Mouse (Mus musculus) forebrain, embryonic 11.5 days (tissue): Measurements from ENCODE around the gene Sec14l4. TPM values are rescaled to one million over a fixed set of nuclear protein-coding genes. Genes with fewer than 3 reads are reported as not detected.
"Not testable (repeated sequence)": the region's sequence is repeated elsewhere in the genome, so short reads cannot be mapped to it uniquely, and the experiment has no call there.

Experiments
- ATAC-seq: fragments of 200-750 bp; cut with Nextera tagmentation; replicated peaks from 2 replicates; pipeline ENCODE4 v1.8.0; 2017; ENCODE audit warnings: moderate TSS enrichment; ENCODE audit not compliant: low FRiP score
- DNase-seq: peaks from one replicate; pipeline ENCODE4 v3.0.0-alpha.2; 2017; ENCODE audit warnings: low spot score
- H3K27ac ChIP-seq: fragments of 300-500 bp; sonication (generic); 2 replicates; pipeline ENCODE4 v1.5.1; 2014; ENCODE audit warnings: low read depth, low read length
- H3K27me3 ChIP-seq: fragments of 300-500 bp; sonication (generic); 2 replicates; pipeline ENCODE4 v1.6.1; 2014; ENCODE audit warnings: mild to moderate bottlenecking, low read length, mixed read lengths; ENCODE audit not compliant: control insufficient read depth, insufficient read depth
- H3K36me3 ChIP-seq: fragments of 300-500 bp; sonication (generic); 2 replicates; pipeline ENCODE4 v1.6.1; 2014; ENCODE audit warnings: mild to moderate bottlenecking, low read length, moderate library complexity, mixed read lengths; ENCODE audit not compliant: control insufficient read depth, insufficient read depth
- H3K4me1 ChIP-seq: fragments of 300-500 bp; sonication (generic); replicated peaks from 2 replicates; pipeline ENCODE4 v1.6.1; 2014; ENCODE audit warnings: low read length, mixed read lengths; ENCODE audit not compliant: control insufficient read depth, insufficient read depth
- H3K4me2 ChIP-seq: fragments of 300-500 bp; sonication (generic); 2 replicates; pipeline ENCODE4 v1.6.1; 2014; ENCODE audit warnings: low read depth, mild to moderate bottlenecking, low read length, moderate library complexity, mixed read lengths; ENCODE audit not compliant: severe bottlenecking
- H3K4me3 ChIP-seq: fragments of 300-500 bp; sonication (generic); 2 replicates; pipeline ENCODE4 v1.5.1; 2014; ENCODE audit warnings: low read depth, low read length
- H3K9ac ChIP-seq: fragments of 300-500 bp; sonication (generic); 2 replicates; pipeline ENCODE4 v1.6.1; 2014; ENCODE audit warnings: low read length
- H3K9me3 ChIP-seq: fragments of 300-500 bp; sonication (generic); 2 replicates; pipeline ENCODE4 v1.6.1; 2016; ENCODE audit warnings: low read length, mixed read lengths; ENCODE audit not compliant: control insufficient read depth
- WGBS: fragments of 180-500 bp; shearing (Covaris S2); extraction: QIAGEN DNeasy Blood & Tissue Kit; methylation state at CpG from one replicate; pipeline ENCODE4 v1.1.7; 2014; 5-methylcytosine and 5-hydroxymethylcytosine counted together
- polyA plus RNA-seq: library from polyadenylated mRNA; unstranded; fragments of >200 nt; fragmentation: Nextera tagmentation; extraction: Ambion mirVana; gene quantifications from 2 replicates; pipeline ENCODE4 v1.2.1, GENCODE M21; 2014

Sec14l4 gene
- polyA plus RNA-seq, 1 experiment from 2014 or later = not detected

DNA sequence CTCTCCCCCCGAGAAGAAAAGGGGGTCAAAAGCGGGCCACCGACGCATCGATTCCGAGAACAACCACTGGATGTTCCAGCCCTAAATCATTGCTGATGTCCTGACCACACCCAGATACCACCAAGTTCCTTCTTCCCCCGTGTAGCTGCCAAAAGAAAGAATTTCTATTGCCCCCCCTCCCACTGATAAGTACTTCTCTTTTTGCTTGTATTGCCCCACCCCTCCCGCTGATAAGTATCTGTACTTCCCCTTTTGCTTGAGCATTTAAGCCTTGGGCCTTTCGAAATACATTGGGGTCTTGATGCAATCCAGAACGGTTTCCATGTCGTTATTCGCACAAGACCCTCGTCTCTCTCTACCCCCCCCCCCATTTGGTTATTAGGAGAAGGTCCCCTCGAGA, 15.5 kb upstream of the Sec14l4 start:
- H3K36me3 ChIP-seq, H3K9ac ChIP-seq, H3K4me1 ChIP-seq, H3K9me3 ChIP-seq, ATAC-seq, DNase-seq, H3K27me3 ChIP-seq, H3K4me2 ChIP-seq, H3K27ac ChIP-seq, H3K4me3 ChIP-seq: not testable (repeated sequence)
- 92% methylated on average over 14 of the region's 14 CpGs for WGBS

DNA sequence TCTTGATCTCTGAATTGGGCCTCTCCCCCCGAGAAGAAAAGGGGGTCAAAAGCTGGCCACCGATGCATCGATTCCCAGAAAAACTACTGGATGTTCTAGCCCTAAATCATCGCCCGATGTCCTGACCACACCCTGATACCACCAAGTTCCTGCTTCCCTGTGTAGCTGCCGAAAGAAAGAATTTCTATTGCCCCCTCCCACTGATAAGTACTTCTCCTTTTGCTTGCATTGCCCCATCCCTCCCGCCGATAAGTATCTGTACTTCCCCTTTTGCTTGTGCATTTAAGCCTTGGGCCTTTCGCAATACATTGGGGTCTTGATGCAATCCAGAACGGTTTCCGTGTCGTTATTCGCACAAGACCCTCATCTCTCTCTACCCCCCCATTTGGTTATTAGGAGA, 9.2 kb upstream of the Sec14l4 start:
- H3K9ac ChIP-seq, H3K36me3 ChIP-seq, H3K4me3 ChIP-seq, H3K9me3 ChIP-seq, H3K27ac ChIP-seq, H3K4me2 ChIP-seq, H3K27me3 ChIP-seq, ATAC-seq, DNase-seq, H3K4me1 ChIP-seq: not testable (repeated sequence)
- 94% methylated on average over 13 of the region's 13 CpGs for WGBS

DNA sequence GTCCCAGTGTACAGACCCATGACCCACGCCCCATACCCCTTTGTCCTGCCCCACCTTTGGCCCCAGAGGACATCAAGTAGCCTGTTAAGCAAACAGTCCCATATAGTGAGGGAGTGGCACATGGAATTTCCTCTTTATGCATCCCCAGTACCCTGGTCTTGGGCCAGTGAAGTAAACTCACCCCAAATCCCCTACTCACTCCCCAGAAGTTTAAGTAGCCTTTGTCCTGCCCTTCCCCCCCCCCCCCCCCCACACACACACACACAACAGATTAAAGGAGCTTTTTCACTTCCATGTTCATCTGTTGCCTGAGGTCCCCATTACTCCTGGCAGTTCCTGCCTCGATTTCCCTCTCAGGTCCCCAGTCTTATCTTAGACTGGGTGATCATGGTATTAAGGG, 7.9 kb upstream of the Sec14l4 start:
- WGBS = 70% methylated on average over 2 of the region's 2 CpGs
- Histone ChIP-seq H3K9me3 (no peaks in the 10 kb centered on the region), H3K4me3 (no peak overlapping the region), H3K4me1 (no peaks in the 10 kb centered on the region), H3K4me2 (no peak overlapping the region), H3K27ac (no peak overlapping the region), H3K27me3 (no peaks in the 10 kb centered on the region), H3K36me3 (no peaks in the 10 kb centered on the region), H3K9ac (no peak overlapping the region)
- ATAC-seq (no peak), DNase-seq (no peak)

DNA sequence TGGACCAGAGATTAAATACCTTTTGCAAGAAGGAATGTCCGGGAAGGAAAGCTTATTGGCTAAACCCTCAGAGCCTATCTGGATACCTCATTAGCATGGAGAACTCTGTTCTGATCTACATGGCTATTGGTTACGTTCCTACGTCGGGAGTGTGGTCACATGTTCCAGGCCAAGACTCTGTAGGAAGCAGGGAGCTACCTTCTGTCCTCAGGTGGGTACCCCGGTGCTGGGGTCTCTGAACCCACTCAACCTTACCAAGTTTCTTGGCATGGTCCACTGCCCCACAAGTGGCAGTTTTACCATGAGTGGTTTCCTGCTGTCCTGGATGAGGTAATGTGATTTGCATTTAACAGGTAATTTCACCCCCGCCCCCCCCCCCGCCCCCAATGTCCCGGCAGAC, 4.2 kb upstream of the Sec14l4 start:
- Histone ChIP-seq H3K4me2 (no peak overlapping the region), H3K27ac (no peak overlapping the region), H3K4me3 (no peak overlapping the region), H3K9me3 (no peaks in the 10 kb centered on the region), H3K36me3 (no peaks in the 10 kb centered on the region), H3K4me1 (no peaks in the 10 kb centered on the region), H3K9ac (no peak overlapping the region), H3K27me3 (no peaks in the 10 kb centered on the region)
- ATAC-seq (no peak), DNase-seq (no peak)
- WGBS = 90% methylated on average over 8 of the region's 8 CpGs

DNA sequence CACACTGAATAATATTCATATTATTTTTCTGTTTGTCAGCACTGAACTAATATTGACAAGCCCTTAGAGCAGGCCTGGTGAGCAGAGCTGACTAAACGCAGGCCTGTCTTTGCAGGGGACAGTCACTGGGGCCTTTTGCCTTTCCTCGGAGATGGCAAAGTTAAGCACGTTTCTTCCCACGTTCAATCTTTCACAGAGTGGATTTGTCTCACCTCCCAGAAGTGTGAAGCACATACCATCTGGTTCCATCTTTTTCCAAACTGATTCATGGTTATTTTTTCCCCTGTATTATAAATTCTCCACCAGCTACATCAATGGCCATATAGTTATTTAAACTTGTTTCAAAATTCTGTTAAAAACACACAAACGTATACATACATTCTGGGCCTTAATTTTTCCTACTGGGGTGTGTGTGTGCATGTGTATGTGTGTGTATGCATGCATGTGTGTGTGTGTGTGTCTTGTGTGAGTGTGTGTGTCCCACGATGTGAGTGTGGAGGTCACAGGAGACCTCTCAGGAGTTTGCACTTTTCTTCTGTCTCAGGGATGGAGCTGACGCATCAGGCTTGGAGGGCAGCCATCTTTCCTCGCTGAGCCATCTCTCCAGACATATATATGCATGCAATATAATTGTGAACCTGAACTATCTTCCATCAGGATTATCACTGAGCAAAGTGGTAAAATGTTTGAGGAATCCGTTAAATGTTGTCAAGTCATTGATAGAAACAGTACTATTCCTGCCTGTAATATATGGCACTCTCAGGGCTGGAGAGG, 3.5 kb upstream of the Sec14l4 start:
- Histone ChIP-seq H3K27ac (no peak overlapping the region), H3K9ac (no peak overlapping the region), H3K4me1 (no peaks in the 10 kb centered on the region), H3K4me2 (no peak overlapping the region), H3K4me3 (no peak overlapping the region), H3K9me3 (no peaks in the 10 kb centered on the region), H3K36me3 (no peaks in the 10 kb centered on the region), H3K27me3 (no peaks in the 10 kb centered on the region)
- ATAC-seq = no peak
- DNase-seq = no peak
- WGBS = 84% methylated on average over 9 of the region's 9 CpGs

DNA sequence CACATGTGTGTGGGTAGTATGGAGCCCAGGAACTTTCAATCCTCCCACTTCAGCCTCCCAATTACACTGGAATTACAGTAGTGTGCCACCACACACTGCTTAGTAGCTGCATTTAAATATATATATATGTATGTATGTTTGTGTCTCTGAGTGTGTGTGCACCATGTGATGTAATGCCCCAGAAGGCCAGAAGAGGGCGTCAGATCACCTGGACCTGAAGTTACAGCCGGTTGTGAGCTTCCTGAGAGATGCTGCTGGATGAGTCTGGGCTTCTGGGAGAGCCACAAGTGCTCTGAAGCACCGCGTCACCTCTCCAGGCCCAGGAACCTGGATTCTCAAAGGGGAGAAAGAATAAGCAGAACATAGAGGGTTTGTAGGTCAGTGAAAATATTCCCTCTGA, 1.9 kb upstream of the Sec14l4 start:
- DNase-seq (no peak), ATAC-seq (no peak)
- Histone ChIP-seq H3K4me3 (no peak overlapping the region), H3K9me3 (no peaks in the 10 kb centered on the region), H3K27ac (no peak overlapping the region), H3K9ac (no peak overlapping the region), H3K4me1 (no peaks in the 10 kb centered on the region), H3K4me2 (no peak overlapping the region), H3K36me3 (no peaks in the 10 kb centered on the region), H3K27me3 (no peaks in the 10 kb centered on the region)
- 66% methylated on average over 4 of the region's 4 CpGs for WGBS

DNA sequence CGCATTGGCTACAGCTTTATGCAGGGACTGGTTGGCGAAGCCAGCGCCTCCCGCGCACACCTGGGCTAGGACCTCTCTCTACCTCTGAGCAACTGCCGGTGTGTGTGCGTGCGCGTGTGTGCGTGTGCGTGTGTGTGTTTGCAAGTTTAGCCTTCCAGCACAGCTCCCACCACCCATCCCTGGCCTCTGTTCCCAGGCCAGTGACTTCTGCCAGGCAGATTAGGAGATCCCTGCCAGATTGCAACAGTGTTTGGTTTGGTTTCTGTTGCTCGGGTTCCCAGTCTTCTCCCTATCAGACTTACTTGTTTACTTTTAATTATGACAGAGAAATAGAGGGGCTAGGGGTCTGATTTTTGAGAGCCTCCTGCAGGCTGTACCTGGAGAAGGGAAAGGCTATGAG, 699 bp downstream of the Sec14l4 start:
- WGBS = 41% methylated on average over 12 of the region's 12 CpGs
- Histone ChIP-seq H3K4me3 (no peak overlapping the region), H3K9me3 (no peaks in the 10 kb centered on the region), H3K27ac (no peak overlapping the region), H3K4me1 (no peaks in the 10 kb centered on the region), H3K36me3 (no peaks in the 10 kb centered on the region), H3K27me3 (no peaks in the 10 kb centered on the region), H3K4me2 (no peak overlapping the region), H3K9ac (no peak overlapping the region)
- ATAC-seq (no peak), DNase-seq (no peak)

DNA sequence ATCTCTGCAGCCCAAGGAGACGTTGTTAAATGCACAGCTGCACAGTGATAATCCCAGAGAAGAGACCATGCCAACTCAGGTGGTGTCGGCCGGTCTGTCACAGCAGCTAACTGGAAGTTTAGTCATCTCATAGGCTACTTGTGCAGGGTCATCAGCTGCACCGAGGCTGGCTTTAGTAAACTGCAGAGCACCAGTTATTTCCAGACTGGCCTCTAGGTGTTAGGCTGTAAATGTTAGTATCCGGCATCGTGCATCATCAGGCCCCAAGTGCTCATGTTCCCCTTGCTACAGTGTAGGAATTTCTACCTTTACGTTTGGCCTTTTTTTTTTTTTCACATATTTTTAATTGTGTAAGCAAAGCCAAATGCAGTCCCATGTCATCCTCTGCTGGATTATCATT, 2.2 kb downstream of the Sec14l4 start:
- WGBS = 74% methylated on average over 7 of the region's 7 CpGs
- no peaks in the 10 kb centered on the region for H3K9me3 ChIP-seq
- no peak for DNase-seq
- H3K4me3 ChIP-seq = no peak overlapping the region
- no peak overlapping the region for H3K4me2 ChIP-seq
- H3K9ac ChIP-seq = no peak overlapping the region
- H3K36me3 ChIP-seq = no peaks in the 10 kb centered on the region
- ATAC-seq = no peak
- no peaks in the 10 kb centered on the region for H3K4me1 ChIP-seq
- H3K27ac ChIP-seq = no peak overlapping the region
- no peaks in the 10 kb centered on the region for H3K27me3 ChIP-seq

DNA sequence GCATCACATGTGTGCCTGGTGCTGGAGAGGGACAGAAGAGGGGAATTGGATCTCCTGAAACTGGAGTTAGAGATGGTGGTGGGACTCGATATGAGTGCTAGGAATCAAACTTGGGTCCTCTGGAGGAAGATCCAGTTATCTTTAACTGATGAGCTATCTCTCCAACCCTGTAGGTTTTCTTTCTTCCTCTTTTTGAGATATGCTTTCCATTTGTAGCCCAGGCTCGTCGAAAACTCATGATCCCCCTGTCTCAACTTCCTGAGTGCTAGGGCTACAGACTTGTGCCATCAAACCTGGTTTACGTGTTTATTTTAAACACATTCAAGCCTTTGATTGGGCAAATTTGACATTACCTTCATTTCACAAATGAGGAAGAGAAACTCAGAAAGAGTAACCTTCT, 2.9 kb downstream of the Sec14l4 start:
- DNase-seq (no peak), ATAC-seq (no peak)
- H3K27ac ChIP-seq = no peak overlapping the region
- H3K4me2 ChIP-seq = no peak overlapping the region
- H3K36me3 ChIP-seq = no peaks in the 10 kb centered on the region
- no peaks in the 10 kb centered on the region for H3K4me1 ChIP-seq
- no peak overlapping the region for H3K9ac ChIP-seq
- WGBS = 87% methylated on average over 4 of the region's 4 CpGs
- no peak overlapping the region for H3K4me3 ChIP-seq
- H3K27me3 ChIP-seq = no peaks in the 10 kb centered on the region
- no peaks in the 10 kb centered on the region for H3K9me3 ChIP-seq
